Mouse (Mus musculus) hindbrain, embryonic 14.5 days (tissue): Measurements from ENCODE around the gene Abhd15. TPM values are rescaled to one million over a fixed set of nuclear protein-coding genes. Genes with fewer than 3 reads are reported as not detected.

Experiments
- ATAC-seq: fragments of 200-750 bp; cut with Nextera tagmentation; 2 replicates; pipeline ENCODE4 v1.8.0; 2017; ENCODE audit warnings: moderate number of reproducible peaks, mild to moderate bottlenecking, moderate TSS enrichment, moderate library complexity; ENCODE audit not compliant: low FRiP score
- DNase-seq: peaks from one replicate; pipeline ENCODE4 v3.0.0-alpha.2; 2015; ENCODE audit warnings: low spot score
- H3K27ac ChIP-seq: fragments of 300-500 bp; sonication (generic); 2 replicates; pipeline ENCODE4 v1.5.1; 2014; ENCODE audit warnings: mild to moderate bottlenecking, moderate library complexity
- H3K27me3 ChIP-seq: fragments of 300-500 bp; sonication (generic); 2 replicates; pipeline ENCODE4 v1.6.1; 2014; ENCODE audit warnings: mild to moderate bottlenecking, low read length, mixed read lengths; ENCODE audit not compliant: control insufficient read depth, insufficient read depth
- H3K36me3 ChIP-seq: fragments of 300-500 bp; sonication (generic); replicated peaks from 2 replicates; pipeline ENCODE4 v1.6.1; 2014; ENCODE audit not compliant: control insufficient read depth, insufficient read depth
- H3K4me1 ChIP-seq: fragments of 300-500 bp; sonication (generic); replicated peaks from 2 replicates; pipeline ENCODE4 v1.6.1; 2014; ENCODE audit warnings: antibody characterized with exemption, low read length, mixed read lengths; ENCODE audit not compliant: control insufficient read depth, insufficient read depth
- H3K4me2 ChIP-seq: fragments of 300-500 bp; sonication (generic); replicated peaks from 2 replicates; pipeline ENCODE4 v1.6.1; 2014; ENCODE audit warnings: mild to moderate bottlenecking, moderate library complexity
- H3K4me3 ChIP-seq: fragments of 300-500 bp; sonication (generic); replicated peaks from 2 replicates; pipeline ENCODE4 v1.5.1; 2014; ENCODE audit warnings: mild to moderate bottlenecking, low read length
- H3K9ac ChIP-seq: fragments of 300-500 bp; sonication (generic); 2 replicates; pipeline ENCODE4 v1.6.1; 2014
- H3K9me3 ChIP-seq: fragments of 300-500 bp; sonication (generic); 2 replicates; pipeline ENCODE4 v1.6.1; 2016; ENCODE audit warnings: low read length; ENCODE audit not compliant: control insufficient read depth
- WGBS: fragments of 180-500 bp; shearing (Covaris S2); extraction: QIAGEN DNeasy Blood & Tissue Kit; methylation state at CpG from one replicate; pipeline ENCODE4 v1.1.7; 2014; 5-methylcytosine and 5-hydroxymethylcytosine counted together
- polyA plus RNA-seq: library from polyadenylated mRNA; unstranded; fragments of >200 nt; fragmentation: Nextera tagmentation; extraction: Ambion mirVana; gene quantifications from 2 replicates; pipeline ENCODE4 v1.2.1, GENCODE M21; 2014

The Abhd15 gene
- polyA plus RNA-seq, 1 experiment from 2014 or later = 2.7 TPM

DNA sequence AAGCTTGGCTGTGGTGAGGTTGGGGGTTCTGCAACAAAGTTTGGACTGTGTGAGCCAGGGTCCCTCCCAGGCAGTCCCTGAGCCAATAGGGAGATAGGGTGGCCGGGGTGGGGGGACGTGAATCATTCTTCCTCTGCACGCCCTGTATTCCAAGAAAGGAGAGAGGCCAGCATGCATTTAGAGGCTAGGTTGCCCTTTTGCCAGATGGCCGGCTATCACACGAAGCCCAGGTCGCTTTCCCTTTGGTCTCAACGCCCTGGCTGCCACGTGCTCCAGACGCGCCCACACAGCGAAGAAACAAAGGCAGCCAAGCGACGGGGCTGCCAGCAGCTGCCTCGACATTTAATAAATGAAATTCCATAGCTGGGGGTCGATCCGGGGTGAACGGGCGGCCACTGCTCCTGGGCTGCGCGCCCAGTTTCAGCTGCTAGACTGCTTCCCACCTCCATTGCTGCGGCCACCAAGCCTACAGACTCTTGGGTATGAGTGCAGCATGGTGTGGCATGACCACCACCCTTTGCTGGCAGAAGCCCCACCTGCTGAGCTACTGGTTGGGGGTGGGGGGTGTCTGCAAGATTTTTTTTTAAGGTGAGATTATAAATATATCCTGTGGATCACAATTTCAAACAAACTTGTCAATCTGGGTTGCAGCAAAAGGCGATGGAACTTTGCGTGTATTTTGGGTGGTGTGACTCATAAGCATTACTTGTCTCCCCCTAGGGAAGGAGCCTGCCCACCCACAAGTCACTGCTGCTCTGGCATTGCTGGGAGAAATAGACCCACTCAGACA lies 23.2 kb upstream of the Abhd15 start:
- ATAC-seq = peak; percentile 42; the same call in 1 of the 2 replicates
- H3K9ac ChIP-seq = peak overlapping the region; percentile 93
- H3K4me1 ChIP-seq = peaks cover 67% of the 10 kb centered on the region
- WGBS = under 1% methylated on average over 23 of the region's 23 CpGs
- peak overlapping the region; percentile 88 for H3K27ac ChIP-seq
- no peaks in the 10 kb centered on the region for H3K36me3 ChIP-seq
- no peak for DNase-seq
- no peaks in the 10 kb centered on the region for H3K27me3 ChIP-seq
- peak overlapping the region; percentile 96 for H3K4me3 ChIP-seq
- H3K4me2 ChIP-seq = peak overlapping the region; percentile 88
- H3K9me3 ChIP-seq = no peaks in the 10 kb centered on the region

DNA sequence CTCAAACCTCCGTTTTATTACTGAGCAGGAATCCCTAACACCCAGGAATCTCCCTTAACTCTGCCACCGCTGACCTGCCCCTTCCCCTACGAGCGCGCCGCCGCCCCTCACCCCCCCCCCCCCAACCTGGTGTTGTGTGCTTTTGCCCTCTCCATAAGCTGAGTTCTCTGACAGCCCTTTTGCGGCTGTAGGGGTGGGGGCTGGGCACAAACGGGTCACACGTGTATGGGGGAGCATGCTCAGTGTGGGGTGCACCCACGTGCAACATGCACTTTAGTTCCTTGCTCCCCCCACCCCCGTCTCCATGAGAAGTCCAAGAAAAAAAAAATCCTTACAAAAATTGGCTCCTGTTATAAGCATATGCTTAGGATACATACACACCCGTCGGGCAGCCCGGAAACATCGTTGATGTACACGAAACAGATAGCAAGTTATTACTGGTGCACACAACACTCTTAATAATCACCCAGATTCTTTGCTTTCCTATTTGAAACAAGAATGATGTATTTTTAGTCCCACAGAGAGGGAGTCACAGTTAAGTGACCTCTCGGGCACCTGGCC lies 22.5 kb upstream of the Abhd15 start:
- Histone ChIP-seq H3K4me3 (peak overlapping the region; percentile 96), H3K27ac (peak overlapping the region; percentile 88), H3K27me3 (no peaks in the 10 kb centered on the region), H3K9ac (peak overlapping the region; percentile 93), H3K4me1 (peaks cover 60% of the 10 kb centered on the region), H3K36me3 (no peaks in the 10 kb centered on the region), H3K9me3 (no peaks in the 10 kb centered on the region), H3K4me2 (peak overlapping the region; percentile 88)
- no peak for DNase-seq
- WGBS = under 1% methylated on average over 15 of the region's 18 CpGs
- ATAC-seq = no peak

DNA sequence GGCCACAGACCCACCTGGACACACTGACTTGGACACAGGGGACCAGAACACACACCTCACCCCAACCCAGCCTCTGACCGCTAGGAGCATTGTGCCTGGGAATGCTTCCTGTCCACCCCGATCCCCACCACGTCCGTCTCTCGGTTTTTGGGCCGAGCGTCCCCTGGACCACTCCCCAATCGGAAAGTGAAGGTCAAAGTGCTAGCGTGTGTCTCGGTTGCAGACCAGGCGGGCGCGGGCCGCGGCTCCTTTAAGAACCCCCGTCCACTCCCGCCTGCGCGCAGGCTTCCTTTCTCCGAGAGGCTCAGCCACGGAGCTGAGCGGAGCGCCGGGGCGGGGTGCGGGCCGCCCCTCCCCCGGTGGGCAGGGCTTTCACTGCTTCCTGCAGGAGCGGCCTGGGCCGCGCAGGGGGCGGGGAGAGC lies 22.0 kb upstream of the Abhd15 start:
- H3K27ac ChIP-seq = peak overlapping the region; percentile 88
- DNase-seq (peak; percentile 92), ATAC-seq (peak; percentile 74)
- H3K4me2 ChIP-seq = peak overlapping the region; percentile 88
- peak overlapping the region; percentile 96 for H3K4me3 ChIP-seq
- H3K9ac ChIP-seq = peak overlapping the region; percentile 93
- H3K27me3 ChIP-seq = no peaks in the 10 kb centered on the region
- WGBS = under 1% methylated on average over 28 of the region's 32 CpGs
- peaks cover 56% of the 10 kb centered on the region for H3K4me1 ChIP-seq
- no peaks in the 10 kb centered on the region for H3K36me3 ChIP-seq
- no peaks in the 10 kb centered on the region for H3K9me3 ChIP-seq

DNA sequence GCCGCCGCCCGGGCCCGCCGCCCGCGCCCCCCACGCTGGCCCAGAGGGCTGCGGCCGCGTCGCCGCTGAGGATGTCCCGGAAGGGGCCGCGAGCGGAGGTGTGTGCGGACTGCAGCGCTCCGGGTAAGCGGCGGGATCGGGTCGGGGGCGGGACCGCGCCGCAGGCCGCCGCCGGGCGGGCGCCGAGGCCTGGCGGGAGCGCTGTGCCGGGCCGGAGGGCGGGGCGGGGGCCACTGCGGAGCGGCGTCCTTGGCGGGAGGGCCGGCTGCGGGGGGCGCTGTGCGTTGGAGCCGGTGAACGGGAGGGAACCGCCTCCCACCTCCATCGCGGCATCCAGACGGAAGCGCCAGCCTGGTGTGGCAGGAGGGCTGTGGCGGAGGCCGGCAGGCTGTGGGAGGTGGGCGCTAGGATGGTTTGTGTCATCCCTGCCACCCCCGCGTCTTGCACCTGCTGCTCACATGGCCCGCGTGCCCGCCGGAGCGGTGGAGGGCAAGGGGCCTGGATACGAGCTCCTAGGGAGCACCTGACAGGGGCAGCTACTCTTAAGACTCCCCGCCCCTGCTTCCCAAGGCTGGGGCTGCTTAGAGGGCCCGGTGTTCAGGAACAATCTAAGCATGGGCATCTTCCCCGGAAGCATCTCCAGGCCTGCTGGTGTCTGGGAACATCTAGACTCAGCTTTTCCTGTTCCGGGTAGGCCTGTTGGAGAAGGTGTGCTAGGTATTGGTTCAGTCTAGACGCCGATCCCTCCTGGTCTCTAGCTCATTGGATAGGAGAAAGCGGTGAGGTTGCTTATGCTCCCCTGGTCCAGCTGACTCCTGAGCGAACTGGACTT lies 21.2 kb upstream of the Abhd15 start, which contains the start of gene Git1:
Git1 (plus strand) TSS at position 51 of the 832 bp plus-strand sequence.
- peak within 1 kb of the TSS; percentile 88 for H3K27ac ChIP-seq
- WGBS = 2% methylated on average over 55 of the region's 74 CpGs
- H3K27me3 ChIP-seq = no peaks in the 10 kb centered on the region
- ATAC-seq = no peak
- no peaks in the 10 kb centered on the region for H3K9me3 ChIP-seq
- H3K36me3 ChIP-seq = no peaks in the 10 kb centered on the region; the same call in 1 of the 2 replicates
- peaks cover 58% of the 10 kb centered on the region for H3K4me1 ChIP-seq
- peak within 1 kb of the TSS; percentile 88 for H3K4me2 ChIP-seq
- DNase-seq = no peak
- peak within 1 kb of the TSS; percentile 96 for H3K4me3 ChIP-seq
- H3K9ac ChIP-seq = peak within 1 kb of the TSS; percentile 93

DNA sequence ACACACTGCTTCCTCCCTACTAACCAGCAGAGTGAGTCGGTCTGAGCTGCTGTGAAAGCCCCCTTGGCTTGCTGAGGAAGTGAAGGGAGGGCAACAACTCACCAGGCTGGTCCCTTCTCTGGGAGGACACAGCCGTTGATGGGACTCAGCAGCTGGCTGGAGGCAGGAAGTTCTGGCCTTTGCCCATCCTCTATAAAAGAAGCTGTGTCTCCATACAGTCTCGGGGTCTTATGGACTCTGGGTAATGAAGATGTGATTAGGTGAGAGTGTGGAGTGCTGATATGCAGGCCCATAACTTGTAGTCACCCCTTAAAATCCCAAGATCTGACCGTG lies 20.6 kb upstream of the Abhd15 start:
- Histone ChIP-seq H3K9me3 (no peaks in the 10 kb centered on the region), H3K9ac (peak overlapping the region; percentile 93), H3K27me3 (no peaks in the 10 kb centered on the region), H3K4me1 (peaks cover 59% of the 10 kb centered on the region), H3K4me3 (peak overlapping the region; percentile 87), H3K4me2 (peak overlapping the region; percentile 88), H3K36me3 (peaks cover 5% of the 10 kb centered on the region), H3K27ac (peak overlapping the region; percentile 88)
- no peak for DNase-seq
- ATAC-seq = no peak
- WGBS = 29% methylated on average over 4 of the region's 4 CpGs

GRCm38 (mm10) chr11:77494782-77495181 lies 20.1 kb upstream of the Abhd15 start:
- 72% methylated on average over 6 of the region's 6 CpGs for WGBS

GRCm38 (mm10) chr11:77495507-77495906 lies 19.4 kb upstream of the Abhd15 start:
- Histone ChIP-seq H3K9ac (0 out of 2 replicates have a peak overlapping the region, but pooled peaks have one; percentile 93), H3K27me3 (no peaks in the 10 kb centered on the region), H3K4me2 (peak overlapping the region; percentile 88; the same call in 1 of the 2 replicates), H3K27ac (no peak overlapping the region), H3K4me3 (no peak overlapping the region), H3K36me3 (peaks cover 17% of the 10 kb centered on the region), H3K9me3 (no peaks in the 10 kb centered on the region), H3K4me1 (peaks cover 53% of the 10 kb centered on the region)
- ATAC-seq = no peak
- no peak for DNase-seq

More at GRCm38 (mm10) chr11:77494782-77495181, 20.1 kb upstream of the Abhd15 start:
- peak overlapping the region; percentile 87 for H3K4me3 ChIP-seq
- no peaks in the 10 kb centered on the region for H3K9me3 ChIP-seq
- H3K36me3 ChIP-seq = peaks cover 10% of the 10 kb centered on the region
- H3K27me3 ChIP-seq = no peaks in the 10 kb centered on the region
- no peak overlapping the region for H3K27ac ChIP-seq
- peak overlapping the region; percentile 88 for H3K4me2 ChIP-seq
- ATAC-seq (no peak), DNase-seq (no peak)
- H3K4me1 ChIP-seq = peaks cover 59% of the 10 kb centered on the region
- H3K9ac ChIP-seq = peak overlapping the region; percentile 93

DNA sequence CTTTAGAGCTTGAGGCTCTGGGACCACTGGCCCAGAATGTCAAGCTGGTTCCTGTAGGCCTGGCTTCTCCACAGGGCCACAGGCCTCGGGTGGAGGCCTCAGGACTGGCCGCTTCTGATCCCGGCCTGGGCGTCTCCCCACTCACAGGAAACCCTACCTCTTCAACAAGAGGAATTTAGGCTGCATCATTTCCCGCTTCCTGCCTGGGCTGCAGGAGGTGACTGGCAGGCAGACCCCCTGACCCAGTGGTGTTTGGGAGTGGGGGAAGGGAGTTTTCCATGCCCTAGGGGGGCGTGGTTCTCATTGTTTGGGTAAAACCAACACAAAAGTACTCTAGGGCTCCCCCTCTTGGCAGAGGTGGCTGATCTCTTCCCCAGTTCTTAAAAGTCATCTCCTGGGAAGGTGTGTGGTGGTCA lies 17.6 kb upstream of the Abhd15 start:
- no peak for DNase-seq
- H3K4me3 ChIP-seq = no peak overlapping the region
- no peak overlapping the region for H3K4me2 ChIP-seq
- ATAC-seq = no peak
- H3K9ac ChIP-seq = no peak overlapping the region
- 21% methylated on average over 6 of the region's 6 CpGs for whole genome bisulfite sequencing
- H3K36me3 ChIP-seq = peaks cover 32% of the 10 kb centered on the region
- no peaks in the 10 kb centered on the region for H3K27me3 ChIP-seq
- H3K4me1 ChIP-seq = peaks cover 42% of the 10 kb centered on the region
- no peaks in the 10 kb centered on the region for H3K9me3 ChIP-seq
- 0 out of 2 replicates have a peak overlapping the region, but pooled peaks have one; percentile 36 for H3K27ac ChIP-seq

DNA sequence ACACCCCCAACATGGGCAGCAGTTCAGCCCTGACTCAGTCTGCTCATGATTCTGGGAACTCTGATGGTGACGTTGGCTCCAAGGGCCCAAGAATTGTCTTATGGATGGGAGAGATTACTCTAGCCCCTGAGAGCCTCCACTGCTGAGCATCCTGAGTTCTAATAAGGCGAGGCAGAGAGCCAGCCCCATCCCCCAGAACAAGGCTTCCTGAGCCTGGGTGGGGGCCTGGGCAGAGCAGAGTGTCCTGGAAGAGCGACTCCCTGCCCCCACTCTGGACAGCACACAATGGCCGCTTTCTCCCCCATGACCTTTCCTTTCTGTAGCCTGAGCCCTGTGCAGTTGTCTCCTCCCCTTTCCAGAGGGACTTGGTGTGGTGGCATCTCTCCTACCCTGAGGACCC lies 17.1 kb upstream of the Abhd15 start:
- no peak overlapping the region for H3K4me3 ChIP-seq
- peaks cover 38% of the 10 kb centered on the region for H3K4me1 ChIP-seq
- H3K9me3 ChIP-seq = no peaks in the 10 kb centered on the region
- 0 out of 2 replicates have a peak overlapping the region, but pooled peaks have one; percentile 36 for H3K27ac ChIP-seq
- H3K27me3 ChIP-seq = no peaks in the 10 kb centered on the region
- 22% methylated on average over 4 of the region's 4 CpGs for WGBS
- 0 out of 2 replicates have a peak overlapping the region, but pooled peaks have one; percentile 28 for H3K9ac ChIP-seq
- peaks cover 37% of the 10 kb centered on the region for H3K36me3 ChIP-seq
- no peak overlapping the region for H3K4me2 ChIP-seq
- ATAC-seq (no peak), DNase-seq (no peak)
